Mouse (Mus musculus): ENCODE measurements around the gene Itgad. TPM values are rescaled to one million over a fixed set of nuclear protein-coding genes. Genes with fewer than 3 reads are reported as not detected.

Gene Itgad
- polyA plus RNA-seq, 1 experiment, result 0.13 TPM

DNA sequence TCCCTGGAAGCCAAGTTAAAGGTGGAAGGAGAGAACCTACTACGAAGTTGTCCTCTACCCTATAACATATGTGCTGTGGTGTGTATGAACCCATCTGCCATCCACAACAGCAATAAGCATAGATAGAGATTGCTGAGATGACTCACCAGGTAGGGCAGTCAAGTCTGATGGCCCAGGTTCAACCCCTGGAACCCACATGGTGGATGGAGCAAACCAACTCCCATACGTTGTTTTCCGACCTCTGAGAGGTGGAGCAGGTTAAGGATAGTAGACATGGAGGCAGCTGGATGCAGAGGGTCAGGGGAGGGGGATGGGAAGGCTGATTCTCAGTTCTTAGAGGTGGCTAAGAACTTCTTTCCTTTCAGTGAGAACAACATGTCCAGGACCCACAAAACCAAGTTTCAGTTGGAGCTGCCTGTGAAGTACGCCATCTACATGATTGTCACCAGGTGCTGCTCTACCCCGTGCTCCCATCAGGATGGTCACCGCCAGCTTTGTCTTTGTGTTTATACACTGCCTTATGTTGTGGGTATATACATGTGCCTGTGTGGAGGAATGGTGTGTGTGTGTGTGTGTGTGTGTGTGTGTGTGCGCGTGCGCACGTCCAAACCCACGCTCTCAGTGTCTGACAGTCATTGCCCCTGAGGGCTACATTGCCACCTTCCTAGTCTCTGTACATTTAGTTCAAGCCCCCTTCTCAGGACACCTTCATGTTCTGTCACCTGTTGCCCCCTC, 39.6 kb upstream of the Itgad start:
- TF ChIP-seq POLR2AphosphoS2 (IDR thresholded peaks at IDR 0.05; ENCODE audit: insufficient read length, low read depth) (no peak), CEBPB (IDR thresholded peaks at IDR 0.05; ENCODE audit: insufficient read depth, poor library complexity, severe bottlenecking) (no peak), MAX (IDR thresholded peaks at IDR 0.05; ENCODE audit: low read depth) (no peak), E2F4 (IDR thresholded peaks at IDR 0.05; ENCODE audit: insufficient read depth) (no peak), MYOG (IDR thresholded peaks at IDR 0.05; ENCODE audit: control insufficient read depth in 1 of 3, insufficient read depth in 1 of 3, insufficient read length in 2 of 3, low read depth in 2 of 3) (no peak), MYOD1 (IDR thresholded peaks at IDR 0.05; ENCODE audit: control insufficient read depth in 1 of 3, insufficient read length in 2 of 3, low read depth in 2 of 3) (no peak), TCF12 (IDR thresholded peaks at IDR 0.05; ENCODE audit: insufficient read depth, poor library complexity, severe bottlenecking) (no peak), TCF3 (IDR thresholded peaks at IDR 0.05; ENCODE audit: insufficient read length, low read depth) (no peak), USF1 (IDR thresholded peaks at IDR 0.05; ENCODE audit: low read depth) (no peak), SRF (IDR thresholded peaks at IDR 0.05; ENCODE audit: control insufficient read depth, insufficient read length, low read depth) (no peak)
- Histone ChIP-seq H3K27me3 (ENCODE audit: control insufficient read depth, insufficient read depth, insufficient read length) (peaks cover 51% of the 10 kb centered on the region), H3K79me2 (ENCODE audit: control insufficient read depth, insufficient read depth) (no peaks in the 10 kb centered on the region), H3K4me3 (no peak overlapping the region), H3K4me2 (ENCODE audit: low read depth) (no peak overlapping the region), H3ac (ENCODE audit: control insufficient read depth, insufficient read length) (no peak overlapping the region), H3K36me3 (ENCODE audit: control insufficient read depth, insufficient read depth) (no peaks in the 10 kb centered on the region)

DNA sequence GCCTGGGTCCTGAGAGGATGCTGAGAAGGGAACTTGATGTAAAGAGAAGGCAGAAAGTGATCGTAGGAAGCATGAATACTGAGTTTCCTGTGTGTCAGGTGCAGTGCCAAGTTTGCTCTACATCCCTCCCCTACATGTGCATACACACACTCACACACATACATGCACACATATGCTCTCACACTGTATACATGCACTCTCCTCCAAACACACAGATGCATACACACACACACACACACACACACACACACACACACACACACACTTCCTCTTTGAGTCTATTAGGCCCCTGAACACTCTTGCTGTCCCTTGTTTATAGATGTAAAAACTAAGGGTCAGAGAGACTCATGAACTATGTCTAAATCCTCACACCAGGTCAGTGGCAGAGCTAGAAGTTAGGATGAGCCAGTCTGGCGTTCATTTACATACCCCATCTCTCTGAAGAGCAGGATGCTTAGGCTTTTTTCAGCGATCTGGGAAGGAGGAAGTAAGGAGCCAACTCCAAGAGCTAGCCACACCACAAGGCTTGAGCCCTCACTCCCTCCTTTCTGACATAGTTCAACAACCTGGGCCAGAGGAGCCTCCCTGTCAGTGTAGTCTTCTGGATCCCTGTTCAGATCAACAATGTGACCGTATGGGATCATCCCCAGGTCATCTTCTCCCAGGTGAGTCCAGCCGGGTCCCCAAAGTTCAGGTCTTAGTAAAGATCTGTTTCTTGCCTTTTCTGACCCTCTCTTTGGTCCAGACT, 38.8 kb upstream of the Itgad start:
- TF ChIP-seq MYOD1 (IDR thresholded peaks at IDR 0.05; ENCODE audit: control insufficient read depth in 1 of 3, insufficient read length in 2 of 3, low read depth in 2 of 3), result no peak
- TF ChIP-seq POLR2A (IDR thresholded peaks at IDR 0.05; ENCODE audit: insufficient read length, low read depth), result no peak
- no peak for TF ChIP-seq TCF12 (IDR thresholded peaks at IDR 0.05; ENCODE audit: insufficient read depth, poor library complexity, severe bottlenecking)
- TF ChIP-seq REST (IDR thresholded peaks at IDR 0.05; ENCODE audit: insufficient read depth, insufficient read length), result no peak
- no peak for TF ChIP-seq CEBPB (IDR thresholded peaks at IDR 0.05; ENCODE audit: insufficient read depth, poor library complexity, severe bottlenecking)
- TF ChIP-seq E2F4 (IDR thresholded peaks at IDR 0.05; ENCODE audit: insufficient read depth), result no peak
- no peak for TF ChIP-seq SRF (IDR thresholded peaks at IDR 0.05; ENCODE audit: control insufficient read depth, insufficient read length, low read depth)
- TF ChIP-seq POLR2AphosphoS2 (IDR thresholded peaks at IDR 0.05; ENCODE audit: insufficient read length, low read depth), result no peak
- no peak for TF ChIP-seq USF1 (IDR thresholded peaks at IDR 0.05; ENCODE audit: low read depth)
- no peak for TF ChIP-seq MYOG (IDR thresholded peaks at IDR 0.05; ENCODE audit: control insufficient read depth in 1 of 3, insufficient read depth in 1 of 3, insufficient read length in 2 of 3, low read depth in 2 of 3)
- TF ChIP-seq TCF3 (IDR thresholded peaks at IDR 0.05; ENCODE audit: insufficient read length, low read depth), result no peak
- no peak for TF ChIP-seq MAX (IDR thresholded peaks at IDR 0.05; ENCODE audit: low read depth)
- Histone ChIP-seq H3K4me3 (no peak overlapping the region), H3K36me3 (ENCODE audit: control insufficient read depth, insufficient read depth) (no peaks in the 10 kb centered on the region), H3K27me3 (ENCODE audit: control insufficient read depth, insufficient read depth, insufficient read length) (peaks cover 48% of the 10 kb centered on the region), H3K4me2 (ENCODE audit: low read depth) (no peak overlapping the region), H3K79me2 (ENCODE audit: control insufficient read depth, insufficient read depth) (no peaks in the 10 kb centered on the region), H3ac (ENCODE audit: control insufficient read depth, insufficient read length) (no peak overlapping the region)

DNA sequence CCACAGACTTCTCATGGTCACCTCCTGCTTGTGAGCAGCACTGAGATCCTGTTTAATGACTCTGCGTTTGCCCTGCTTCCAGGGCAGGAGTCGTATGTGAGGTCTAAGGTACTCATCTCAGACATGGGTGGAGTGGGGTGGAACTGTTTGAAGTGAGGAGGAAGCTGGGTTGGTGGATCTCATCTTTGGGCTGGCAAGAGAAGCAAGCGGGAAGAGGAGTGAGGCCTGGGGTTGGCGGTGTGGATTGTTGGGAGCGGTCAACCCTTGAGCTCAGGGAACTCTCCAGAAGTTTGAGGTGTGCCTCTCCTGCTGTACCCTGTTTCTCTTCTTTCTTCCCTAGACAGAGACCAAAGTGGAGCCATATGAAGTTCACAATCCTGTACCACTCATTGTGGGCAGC, 37.8 kb upstream of the Itgad start:
- Histone ChIP-seq H3K36me3 (ENCODE audit: control insufficient read depth, insufficient read depth) (no peaks in the 10 kb centered on the region), H3ac (ENCODE audit: control insufficient read depth, insufficient read length) (no peak overlapping the region), H3K27me3 (ENCODE audit: control insufficient read depth, insufficient read depth, insufficient read length) (peaks cover 42% of the 10 kb centered on the region), H3K79me2 (ENCODE audit: control insufficient read depth, insufficient read depth) (no peaks in the 10 kb centered on the region), H3K4me2 (ENCODE audit: low read depth) (no peak overlapping the region), H3K4me3 (no peak overlapping the region)
- TF ChIP-seq USF1 (IDR thresholded peaks at IDR 0.05; ENCODE audit: low read depth), result no peak
- TF ChIP-seq E2F4 (IDR thresholded peaks at IDR 0.05; ENCODE audit: insufficient read depth), result no peak
- no peak for TF ChIP-seq POLR2AphosphoS2 (IDR thresholded peaks at IDR 0.05; ENCODE audit: insufficient read length, low read depth)
- TF ChIP-seq SRF (IDR thresholded peaks at IDR 0.05; ENCODE audit: control insufficient read depth, insufficient read length, low read depth), result no peak
- no peak for TF ChIP-seq MYOD1 (IDR thresholded peaks at IDR 0.05; ENCODE audit: control insufficient read depth in 1 of 3, insufficient read length in 2 of 3, low read depth in 2 of 3)

DNA sequence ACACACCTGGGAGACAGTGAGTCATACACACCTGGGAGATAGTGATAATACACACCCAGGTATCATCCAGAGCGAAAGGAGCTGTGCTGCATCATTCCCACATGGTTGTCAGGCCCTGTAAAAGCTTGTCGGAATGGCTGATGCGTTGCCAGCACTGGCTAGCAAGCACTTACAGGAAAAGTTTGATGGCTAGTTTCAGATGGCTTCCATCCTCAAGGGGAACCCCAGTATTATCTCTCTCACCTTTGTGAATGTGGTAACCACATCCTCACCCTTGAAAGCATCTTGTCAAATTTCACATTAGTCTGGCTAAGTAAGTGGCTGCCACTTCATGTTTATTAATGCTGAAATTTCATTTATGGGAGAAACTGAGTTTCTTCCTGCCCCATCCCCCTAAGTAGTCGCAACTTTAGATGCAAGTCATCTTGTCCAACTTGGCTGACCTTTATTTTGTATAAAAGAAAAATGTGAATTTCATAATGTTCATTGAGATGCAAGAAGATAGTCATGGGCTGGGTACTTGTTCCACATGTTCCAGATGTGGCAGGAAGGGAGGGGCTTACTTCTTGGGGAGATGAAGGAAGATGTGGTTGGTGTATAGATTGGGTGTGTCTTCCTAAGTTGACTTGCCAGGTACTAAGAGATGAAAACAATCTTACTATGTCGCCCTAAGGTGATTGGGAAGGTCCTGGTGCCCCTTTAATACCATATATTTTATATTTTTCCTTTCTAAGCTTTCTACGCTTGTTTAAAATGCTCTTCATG, 34.3 kb upstream of the Itgad start:
- Histone ChIP-seq H3K79me2 (ENCODE audit: control insufficient read depth, insufficient read depth) (no peaks in the 10 kb centered on the region), H3K36me3 (ENCODE audit: control insufficient read depth, insufficient read depth) (no peaks in the 10 kb centered on the region), H3K4me2 (ENCODE audit: low read depth) (no peak overlapping the region), H3ac (ENCODE audit: control insufficient read depth, insufficient read length) (no peak overlapping the region), H3K27me3 (ENCODE audit: control insufficient read depth, insufficient read depth, insufficient read length) (peaks cover 22% of the 10 kb centered on the region), H3K4me3 (no peak overlapping the region)
- no peak for TF ChIP-seq SRF (IDR thresholded peaks at IDR 0.05; ENCODE audit: control insufficient read depth, insufficient read length, low read depth)
- TF ChIP-seq TCF3 (IDR thresholded peaks at IDR 0.05; ENCODE audit: insufficient read length, low read depth), result no peak
- no peak for TF ChIP-seq CEBPB (IDR thresholded peaks at IDR 0.05; ENCODE audit: insufficient read depth, poor library complexity, severe bottlenecking)
- TF ChIP-seq MYOG (IDR thresholded peaks at IDR 0.05; ENCODE audit: control insufficient read depth in 1 of 3, insufficient read depth in 1 of 3, insufficient read length in 2 of 3, low read depth in 2 of 3), result no peak
- TF ChIP-seq REST (IDR thresholded peaks at IDR 0.05; ENCODE audit: insufficient read depth, insufficient read length), result no peak
- TF ChIP-seq MAX (IDR thresholded peaks at IDR 0.05; ENCODE audit: low read depth), result no peak
- no peak for TF ChIP-seq MYOD1 (IDR thresholded peaks at IDR 0.05; ENCODE audit: control insufficient read depth in 1 of 3, insufficient read length in 2 of 3, low read depth in 2 of 3)
- TF ChIP-seq POLR2A (IDR thresholded peaks at IDR 0.05; ENCODE audit: insufficient read length, low read depth), result no peak
- TF ChIP-seq POLR2AphosphoS2 (IDR thresholded peaks at IDR 0.05; ENCODE audit: insufficient read length, low read depth), result no peak
- no peak for TF ChIP-seq TCF12 (IDR thresholded peaks at IDR 0.05; ENCODE audit: insufficient read depth, poor library complexity, severe bottlenecking)
- TF ChIP-seq USF1 (IDR thresholded peaks at IDR 0.05; ENCODE audit: low read depth), result no peak
- TF ChIP-seq E2F4 (IDR thresholded peaks at IDR 0.05; ENCODE audit: insufficient read depth), result no peak
